8 mouse cellular contexts compared by ENCODE assay signal in genomic region chr5:67139052-67140015, GRCm38 (mm10). TPM values are rescaled to one million over a fixed set of nuclear protein-coding genes. Genes with fewer than 3 reads are reported as not detected.
A peak's percentile ranks its signal among the peaks of the same experiment; 100 is the strongest.
DNase-seq lines count a peak whose midpoint lies in the region; ATAC-seq lines count a peak whose summit lies in the region.
"Had no signal": no experiment of that assay in that cellular context is flagged by ENCODE, and none has a peak within 500 bp of the region (broad histone marks: within the 10 kb centered on the region; RNA-seq: fewer than 3 reads in every experiment).

No protein-coding gene starts in this region.

- no peaks in the 10 kb centered on the region for H3K9me3 ChIP-seq in forebrain, embryonic 13.5 days (replicated peaks)
- H3K9me3 ChIP-seq in neural tube, embryonic 14.5 days (ENCODE audit: control insufficient read depth, low read length), result no peaks in the 10 kb centered on the region

- H3K4me1 ChIP-seq in forebrain, embryonic 13.5 days, result peaks cover 26% of the 10 kb centered on the region
- H3K4me1 ChIP-seq in neural tube, embryonic 14.5 days (ENCODE audit: control insufficient read depth, insufficient read depth, low read length), result peaks cover 12% of the 10 kb centered on the region

- peak; percentile 43 for DNase-seq in embryo, embryonic 11 days
- DNase-seq in mesoderm, embryonic 11.5 days (ENCODE audit: low read depth, low spot score), result peak; percentile 20
- DNase-seq in yolk sac, embryonic 10.5 days (ENCODE audit: low spot score), result no peak
- DNase-seq in lung, postnatal 10 days, result no peak
- no peak for DNase-seq in kidney, postnatal 14 days

- 0 out of 2 replicates have a peak, but pooled peaks have one; percentile 19 for ATAC-seq in forebrain, embryonic 13.5 days
- ATAC-seq in neural tube, embryonic 14.5 days (ENCODE audit: low read depth), result peak; percentile 50; the same call in 1 of the 2 replicates
- ATAC-seq: activated CD4-positive, CD25-positive, alpha-beta regulatory T cell, adult 4 months had no signal

- H3K27ac ChIP-seq in forebrain, embryonic 13.5 days, result no peak overlapping the region
- peak overlapping the region; percentile 35 for H3K27ac ChIP-seq in neural tube, embryonic 14.5 days (ENCODE audit: low read depth, low read length)

- peak overlapping the region; percentile 12 for H3K9ac ChIP-seq in forebrain, embryonic 13.5 days
- H3K9ac ChIP-seq in neural tube, embryonic 14.5 days (replicated peaks; ENCODE audit: low read depth, low read length), result no peak overlapping the region

- H3K27me3 ChIP-seq in forebrain, embryonic 13.5 days, result peaks cover 10% of the 10 kb centered on the region
- H3K27me3 ChIP-seq in neural tube, embryonic 14.5 days (ENCODE audit: control insufficient read depth, insufficient read depth, low read length), result no peaks in the 10 kb centered on the region

- H3K4me2 ChIP-seq in forebrain, embryonic 13.5 days, result peak overlapping the region; percentile 40
- peak overlapping the region; percentile 17; the same call in 1 of the 2 replicates for H3K4me2 ChIP-seq in neural tube, embryonic 14.5 days (ENCODE audit: low read depth, low read length)

- no peaks in the 10 kb centered on the region for H3K36me3 ChIP-seq in forebrain, embryonic 13.5 days (ENCODE audit: poor library complexity, severe bottlenecking)
- no peaks in the 10 kb centered on the region for H3K36me3 ChIP-seq in neural tube, embryonic 14.5 days (ENCODE audit: control insufficient read depth, insufficient read depth, low read length)

- 23% methylated on average over 25 of the region's 25 CpGs for WGBS in forebrain, embryonic 13.5 days
- 27% methylated on average over 25 of the region's 25 CpGs for WGBS in neural tube, embryonic 14.5 days

- no peak overlapping the region for H3K4me3 ChIP-seq in forebrain, embryonic 13.5 days
- H3K4me3 ChIP-seq in neural tube, embryonic 14.5 days (ENCODE audit: low read depth, low read length), result no peak overlapping the region

RNA-seq across cellular contexts. Expression of gene Phox2b, which starts 40.2 kb away (rescaled TPM):
- not detected in 2 replicates for polyA plus RNA-seq in forebrain, embryonic 13.5 days (2015; fragmentation: Nextera tagmentation; extraction: Ambion mirVana)
- 0.08 and 0.15 TPM in 2 replicates for polyA plus RNA-seq in neural tube, embryonic 14.5 days (2014; fragmentation: Nextera tagmentation; extraction: Ambion mirVana)

Comparison
In these comparisons a context has a peak if more than half of its experiments do, and no peak if none do; other contexts are left out.
1. DNase-seq: peak in embryo, embryonic 11 days (single experiment) and mesoderm, embryonic 11.5 days (single experiment); none in yolk sac, embryonic 10.5 days (single experiment), lung, postnatal 10 days (single experiment) and kidney, postnatal 14 days (single experiment).